Mouse (Mus musculus) intestine, embryonic 16.5 days (tissue): ENCODE data around the gene Ciz1. TPM values are rescaled to one million over a fixed set of nuclear protein-coding genes. Genes with fewer than 3 reads are reported as not detected.

Experiments used
- ATAC-seq: fragments of 200-750 bp; cut with Nextera tagmentation; 2 replicates; pipeline ENCODE4 v1.8.0; 2017; ENCODE audit warnings: moderate TSS enrichment, moderate library complexity
- H3K27ac ChIP-seq: fragments of 300-500 bp; sonication (generic); 2 replicates; pipeline ENCODE4 v1.5.1; 2014; ENCODE audit warnings: mild to moderate bottlenecking, low read length
- H3K27me3 ChIP-seq: fragments of 300-500 bp; sonication (generic); replicated peaks from 2 replicates; pipeline ENCODE4 v1.6.1; 2014; ENCODE audit warnings: low read length, control low read depth, mixed read lengths; ENCODE audit not compliant: control insufficient read depth, insufficient read depth
- H3K36me3 ChIP-seq: fragments of 300-500 bp; sonication (generic); 2 replicates; pipeline ENCODE4 v1.6.1; 2014; ENCODE audit warnings: low read length, control low read depth; ENCODE audit not compliant: control insufficient read depth, insufficient read depth
- H3K4me1 ChIP-seq: fragments of 300-500 bp; sonication (generic); 2 replicates; pipeline ENCODE4 v1.6.1; 2014; ENCODE audit warnings: low read length, control low read depth, mixed read lengths; ENCODE audit not compliant: control insufficient read depth, insufficient read depth
- H3K4me2 ChIP-seq: fragments of 300-500 bp; sonication (generic); 2 replicates; pipeline ENCODE4 v1.6.1; 2014; ENCODE audit warnings: low read depth, low read length, control low read depth
- H3K4me3 ChIP-seq: fragments of 300-500 bp; sonication (generic); 2 replicates; pipeline ENCODE4 v1.5.1; 2014; ENCODE audit warnings: mild to moderate bottlenecking, low read length
- H3K9ac ChIP-seq: fragments of 300-500 bp; sonication (generic); 2 replicates; pipeline ENCODE4 v1.6.1; 2014; ENCODE audit warnings: low read depth, low read length
- H3K9me3 ChIP-seq: fragments of 300-500 bp; sonication (generic); 2 replicates; pipeline ENCODE4 v1.6.1; 2016; ENCODE audit warnings: low read length, control low read depth; ENCODE audit not compliant: control insufficient read depth
- WGBS: fragments of 180-500 bp; shearing (Covaris S2); extraction: QIAGEN DNeasy Blood & Tissue Kit; methylation state at CpG from one replicate; pipeline ENCODE4 v1.1.7; 2014; 5-methylcytosine and 5-hydroxymethylcytosine counted together
- polyA plus RNA-seq: library from polyadenylated mRNA; unstranded; fragments of >200 nt; fragmentation: Nextera tagmentation; extraction: Ambion mirVana; gene quantifications from 2 replicates; pipeline ENCODE4 v1.2.1, GENCODE M21; 2015

The Ciz1 gene
- polyA plus RNA-seq, 1 experiment from 2014 or later: 47.1 TPM

GRCm38 (mm10) chr2:32381775-32382223 lies 29.7 kb downstream of the Ciz1 start, which contains the start of gene 1110008P14Rik:
1110008P14Rik (minus strand) TSS chr2:32381938.
- H3K36me3 ChIP-seq: peaks cover 14% of the 10 kb centered on the region
- no peaks in the 10 kb centered on the region; the same call in 1 of the 2 replicates for H3K27me3 ChIP-seq
- no peak within 1 kb of the TSS for H3K27ac ChIP-seq
- H3K4me3 ChIP-seq: peak within 1 kb of the TSS; percentile 75
- ATAC-seq: peak; percentile 96
- peak within 1 kb of the TSS; percentile 99 for H3K4me2 ChIP-seq
- H3K4me1 ChIP-seq: peaks cover 4% of the 10 kb centered on the region; the same call in 1 of the 2 replicates
- peak within 1 kb of the TSS; percentile 72 for H3K9ac ChIP-seq
- H3K9me3 ChIP-seq: no peaks in the 10 kb centered on the region
- WGBS: 1% methylated on average over 46 of the region's 47 CpGs

- H3K9ac ChIP-seq: no peak overlapping the region
- H3K36me3 ChIP-seq: peaks cover 6% of the 10 kb centered on the region; the same call in 1 of the 2 replicates
- no peak overlapping the region for H3K4me2 ChIP-seq
- no peaks in the 10 kb centered on the region for H3K9me3 ChIP-seq
- no peaks in the 10 kb centered on the region; the same call in 1 of the 2 replicates for H3K27me3 ChIP-seq
- WGBS: 81% methylated on average over 2 of the region's 2 CpGs
- no peak overlapping the region for H3K27ac ChIP-seq
- H3K4me1 ChIP-seq: peaks cover 4% of the 10 kb centered on the region; the same call in 1 of the 2 replicates
- ATAC-seq: no peak
- no peak overlapping the region for H3K4me3 ChIP-seq
Measured at GRCm38 (mm10) chr2:32382689-32383088, 30.6 kb downstream of the Ciz1 start.

DNA sequence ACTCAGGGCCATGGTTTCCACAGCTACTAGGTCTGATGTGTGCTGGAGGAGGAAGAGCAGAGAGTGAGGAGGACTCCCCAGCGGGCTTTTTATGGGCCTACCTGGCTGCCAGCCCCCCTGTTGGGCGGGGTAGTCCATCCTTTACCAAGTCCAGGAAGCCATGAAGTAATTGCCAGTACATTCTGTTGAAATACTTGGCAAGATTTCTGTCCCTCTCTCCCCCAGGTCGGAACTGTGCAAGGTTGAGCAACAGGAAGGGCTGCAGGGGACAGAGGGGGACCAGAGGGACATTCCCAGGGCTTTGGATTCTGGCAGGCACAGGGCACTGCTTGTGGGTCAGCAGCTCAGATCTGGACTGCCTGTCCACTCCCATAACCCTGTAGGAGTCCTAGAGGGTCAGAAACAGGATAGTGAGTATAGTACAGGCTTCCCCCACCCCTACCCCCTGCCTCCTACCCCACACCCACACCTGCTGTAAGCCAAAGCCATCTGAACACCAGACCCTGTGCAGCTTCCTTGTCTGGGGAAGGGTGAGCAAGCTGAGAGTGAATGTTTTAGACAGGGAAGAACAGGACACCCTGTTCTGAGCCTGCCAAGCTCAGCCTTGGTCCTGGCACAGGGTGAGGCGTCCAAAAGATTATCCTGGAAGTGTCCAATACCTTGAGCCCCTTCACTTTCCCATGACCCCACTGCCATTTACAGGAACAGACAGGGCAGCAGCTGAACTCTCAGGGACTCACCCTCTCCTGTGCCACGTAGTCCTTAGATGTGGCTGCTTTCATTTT lies 35.8 kb downstream of the Ciz1 start, which contains the start of gene Lcn2:
Gene Lcn2, minus strand, starts transcription at position 547 of the 785 bp plus-strand sequence.
- H3K9me3 ChIP-seq: no peaks in the 10 kb centered on the region
- ATAC-seq: no peak
- no peak within 1 kb of the TSS for H3K27ac ChIP-seq
- H3K4me2 ChIP-seq: no peak within 1 kb of the TSS
- H3K4me3 ChIP-seq: no peak within 1 kb of the TSS
- no peaks in the 10 kb centered on the region for H3K36me3 ChIP-seq
- no peak within 1 kb of the TSS for H3K9ac ChIP-seq
- H3K27me3 ChIP-seq: no peaks in the 10 kb centered on the region; the same call in 1 of the 2 replicates
- no peaks in the 10 kb centered on the region for H3K4me1 ChIP-seq
- 65% methylated on average over 5 of the region's 5 CpGs for WGBS

- Histone ChIP-seq H3K9ac (no peak overlapping the region), H3K36me3 (no peaks in the 10 kb centered on the region), H3K27me3 (no peaks in the 10 kb centered on the region), H3K4me2 (no peak overlapping the region), H3K27ac (no peak overlapping the region), H3K4me3 (no peak overlapping the region), H3K4me1 (no peaks in the 10 kb centered on the region), H3K9me3 (no peaks in the 10 kb centered on the region)
- WGBS: 68% methylated on average over 2 of the region's 2 CpGs
- ATAC-seq: no peak
Measured at GRCm38 (mm10) chr2:32389157-32389556, 37.0 kb downstream of the Ciz1 start.

DNA sequence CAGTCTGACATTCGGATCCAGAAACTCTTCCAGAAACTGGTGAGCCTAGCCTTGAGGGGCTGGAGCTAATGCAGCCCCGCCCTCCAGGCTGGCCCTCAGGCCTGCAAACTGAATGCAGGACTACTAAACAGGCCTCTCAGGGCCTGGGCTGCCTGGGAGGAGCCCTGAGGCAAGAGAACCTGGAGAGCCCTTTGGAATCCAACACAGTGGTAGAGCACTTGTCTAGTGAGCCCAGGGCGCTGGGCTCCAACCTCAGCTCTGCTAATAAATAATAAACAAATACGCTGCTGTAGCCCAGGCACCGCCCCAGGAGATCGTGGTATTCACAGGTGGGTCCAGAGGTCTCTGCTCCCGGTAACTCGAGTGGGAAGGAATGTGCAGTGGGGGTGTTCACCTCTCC lies 38.7 kb downstream of the Ciz1 start:
- H3K4me2 ChIP-seq: no peak overlapping the region
- H3K36me3 ChIP-seq: no peaks in the 10 kb centered on the region
- no peak overlapping the region for H3K4me3 ChIP-seq
- 62% methylated on average over 8 of the region's 8 CpGs for WGBS
- no peak for ATAC-seq
- no peak overlapping the region for H3K27ac ChIP-seq
- H3K4me1 ChIP-seq: 0 out of 2 replicates have a peak, but pooled peaks cover 4% of the 10 kb centered on the region
- no peak overlapping the region for H3K9ac ChIP-seq
- H3K27me3 ChIP-seq: no peaks in the 10 kb centered on the region
- no peaks in the 10 kb centered on the region for H3K9me3 ChIP-seq

GRCm38 (mm10) chr2:32392063-32392462 lies 39.9 kb downstream of the Ciz1 start:
- Histone ChIP-seq H3K9me3 (no peaks in the 10 kb centered on the region), H3K4me3 (no peak overlapping the region), H3K27ac (no peak overlapping the region), H3K9ac (no peak overlapping the region), H3K27me3 (no peaks in the 10 kb centered on the region), H3K4me2 (no peak overlapping the region), H3K4me1 (peaks cover 5% of the 10 kb centered on the region), H3K36me3 (no peaks in the 10 kb centered on the region)
- no peak for ATAC-seq
- 90% methylated on average over 5 of the region's 5 CpGs for WGBS

DNA sequence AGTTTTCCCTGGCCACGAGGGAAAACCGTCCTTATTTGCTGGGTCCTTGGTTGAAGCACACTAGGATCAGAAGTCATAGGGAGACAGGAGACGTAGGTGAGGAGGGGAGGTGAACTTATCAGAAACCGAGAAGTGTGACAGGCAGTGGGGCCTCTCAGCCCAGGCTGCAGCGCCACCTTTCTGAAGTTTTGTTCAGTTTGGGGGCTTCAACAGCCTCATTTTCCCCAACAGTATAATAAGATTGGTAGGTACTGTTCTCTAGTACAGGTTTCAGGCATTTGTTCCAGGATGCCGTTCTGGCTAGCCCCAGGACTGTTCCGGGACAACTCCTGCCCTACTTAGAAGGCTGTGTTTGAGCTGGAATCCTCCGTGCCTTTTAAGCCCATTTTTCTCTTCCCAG lies 42.8 kb downstream of the Ciz1 start:
- Histone ChIP-seq H3K4me3 (peak overlapping the region; percentile 72), H3K9ac (peak overlapping the region; percentile 80), H3K4me1 (peaks cover 11% of the 10 kb centered on the region), H3K36me3 (no peaks in the 10 kb centered on the region), H3K27me3 (no peaks in the 10 kb centered on the region), H3K4me2 (peak overlapping the region; percentile 82), H3K27ac (peak overlapping the region; percentile 95), H3K9me3 (no peaks in the 10 kb centered on the region)
- 3% methylated on average over 8 of the region's 8 CpGs for WGBS
- no peak for ATAC-seq

- peak; percentile 86 for ATAC-seq
- Histone ChIP-seq H3K4me2 (peak within 1 kb of the TSS; percentile 82), H3K36me3 (no peaks in the 10 kb centered on the region), H3K4me3 (peak within 1 kb of the TSS; percentile 72), H3K9ac (peak within 1 kb of the TSS; percentile 80), H3K27ac (peak within 1 kb of the TSS; percentile 95), H3K9me3 (no peaks in the 10 kb centered on the region), H3K27me3 (no peaks in the 10 kb centered on the region), H3K4me1 (peaks cover 16% of the 10 kb centered on the region)
- 0% methylated on average over 31 of the region's 31 CpGs for WGBS
Measured at GRCm38 (mm10) chr2:32395484-32395945, 43.4 kb downstream of the Ciz1 start, which contains the start of gene Ptges2. Ptges2 (plus strand) TSS chr2:32395896.

- Histone ChIP-seq H3K27me3 (no peaks in the 10 kb centered on the region), H3K9ac (peak overlapping the region; percentile 80), H3K9me3 (no peaks in the 10 kb centered on the region), H3K4me1 (peaks cover 16% of the 10 kb centered on the region), H3K4me2 (peak overlapping the region; percentile 82), H3K27ac (peak overlapping the region; percentile 95), H3K4me3 (peak overlapping the region; percentile 72), H3K36me3 (0 out of 2 replicates have a peak, but pooled peaks cover 3% of the 10 kb centered on the region)
- WGBS: under 1% methylated on average over 59 of the region's 59 CpGs
- ATAC-seq: peak; percentile 95
Measured at GRCm38 (mm10) chr2:32395946-32396621, 44.0 kb downstream of the Ciz1 start.
